Mouse (Mus musculus) kidney, embryonic 14.5 days (tissue): Measurements from ENCODE around the gene Cycs. TPM values are rescaled to one million over a fixed set of nuclear protein-coding genes. Genes with fewer than 3 reads are reported as not detected.

ENCODE experiments used
- ATAC-seq: fragments of 200-750 bp; cut with Nextera tagmentation; 2 replicates; pipeline ENCODE4 v1.8.0; 2017; ENCODE audit warnings: moderate number of reproducible peaks, mild to moderate bottlenecking, moderate TSS enrichment, moderate library complexity; ENCODE audit not compliant: low FRiP score, low TSS enrichment
- H3K27ac ChIP-seq: fragments of 300-500 bp; sonication (generic); 2 replicates; pipeline ENCODE4 v1.5.1; 2014; ENCODE audit warnings: low read depth, mild to moderate bottlenecking, low read length, moderate library complexity, mixed read lengths
- H3K27me3 ChIP-seq: fragments of 300-500 bp; sonication (generic); 2 replicates; pipeline ENCODE4 v1.6.1; 2014; ENCODE audit warnings: mild to moderate bottlenecking, low read length; ENCODE audit not compliant: control insufficient read depth, insufficient read depth
- H3K36me3 ChIP-seq: fragments of 300-500 bp; sonication (generic); 2 replicates; pipeline ENCODE4 v1.6.1; 2014; ENCODE audit warnings: low read length, mixed read lengths; ENCODE audit not compliant: control insufficient read depth, insufficient read depth
- H3K4me1 ChIP-seq: fragments of 300-500 bp; sonication (generic); 2 replicates; pipeline ENCODE4 v1.6.1; 2014; ENCODE audit warnings: low read length, mixed read lengths; ENCODE audit not compliant: control insufficient read depth, insufficient read depth
- H3K4me2 ChIP-seq: fragments of 300-500 bp; sonication (generic); replicated peaks from 2 replicates; pipeline ENCODE4 v1.6.1; 2014; ENCODE audit warnings: low read depth, mild to moderate bottlenecking, low read length
- H3K4me3 ChIP-seq: fragments of 300-500 bp; sonication (generic); 2 replicates; pipeline ENCODE4 v1.5.1; 2014; ENCODE audit warnings: mild to moderate bottlenecking, low read length
- H3K9ac ChIP-seq: fragments of 300-500 bp; sonication (generic); 2 replicates; pipeline ENCODE4 v1.6.1; 2014; ENCODE audit warnings: low read depth, mild to moderate bottlenecking, low read length, moderate library complexity
- H3K9me3 ChIP-seq: fragments of 300-500 bp; sonication (generic); 2 replicates; pipeline ENCODE4 v1.6.1; 2016; ENCODE audit warnings: low read length; ENCODE audit not compliant: control insufficient read depth
- WGBS: fragments of 180-500 bp; shearing (Covaris S2); extraction: QIAGEN DNeasy Blood & Tissue Kit; methylation state at CpG from one replicate; pipeline ENCODE4 v1.1.7; 2014; 5-methylcytosine and 5-hydroxymethylcytosine counted together
- polyA plus RNA-seq: library from polyadenylated mRNA; unstranded; fragments of >200 nt; fragmentation: Nextera tagmentation; extraction: Ambion mirVana; gene quantifications from 2 replicates; pipeline ENCODE4 v1.2.1, GENCODE M21; 2014

Cycs gene
- polyA plus RNA-seq, 1 experiment from 2014 or later, result 79.5 TPM

GRCm38 (mm10) chr6:50535346-50535745 lies 31.0 kb downstream of the Cycs start:
- no peak for ATAC-seq
- 68% methylated on average over 3 of the region's 3 CpGs for WGBS
- H3K4me1 ChIP-seq, result no peaks in the 10 kb centered on the region

GRCm38 (mm10) chr6:50531920-50532319 lies 34.4 kb downstream of the Cycs start:
- H3K27ac ChIP-seq, result no peak overlapping the region
- H3K4me2 ChIP-seq, result no peak overlapping the region
- H3K4me3 ChIP-seq, result no peak overlapping the region
- no peaks in the 10 kb centered on the region for H3K36me3 ChIP-seq
- ATAC-seq, result no peak
- H3K9me3 ChIP-seq, result no peaks in the 10 kb centered on the region
- WGBS, result 74% methylated on average over 8 of the region's 8 CpGs
- H3K27me3 ChIP-seq, result no peaks in the 10 kb centered on the region
- no peak overlapping the region for H3K9ac ChIP-seq
- no peaks in the 10 kb centered on the region for H3K4me1 ChIP-seq

More at GRCm38 (mm10) chr6:50535346-50535745, 31.0 kb downstream of the Cycs start:
- Histone ChIP-seq H3K9me3 (no peaks in the 10 kb centered on the region), H3K9ac (no peak overlapping the region), H3K4me3 (no peak overlapping the region), H3K27ac (no peak overlapping the region), H3K36me3 (no peaks in the 10 kb centered on the region), H3K27me3 (0 out of 2 replicates have a peak, but pooled peaks cover 3% of the 10 kb centered on the region), H3K4me2 (no peak overlapping the region)

GRCm38 (mm10) chr6:50531003-50531402 lies 35.3 kb downstream of the Cycs start:
- ATAC-seq, result no peak

GRCm38 (mm10) chr6:50529194-50529593 lies 37.1 kb downstream of the Cycs start:
- Histone ChIP-seq H3K27ac (no peak overlapping the region), H3K4me1 (no peaks in the 10 kb centered on the region), H3K27me3 (no peaks in the 10 kb centered on the region), H3K9me3 (no peaks in the 10 kb centered on the region), H3K4me3 (no peak overlapping the region), H3K9ac (no peak overlapping the region), H3K36me3 (no peaks in the 10 kb centered on the region), H3K4me2 (no peak overlapping the region)
- 83% methylated on average over 11 of the region's 11 CpGs for WGBS
- ATAC-seq, result no peak

More at GRCm38 (mm10) chr6:50531003-50531402, 35.3 kb downstream of the Cycs start:
- no peaks in the 10 kb centered on the region for H3K4me1 ChIP-seq
- WGBS, result 81% methylated on average over 3 of the region's 3 CpGs
- no peaks in the 10 kb centered on the region for H3K36me3 ChIP-seq
- H3K9ac ChIP-seq, result no peak overlapping the region
- no peak overlapping the region for H3K27ac ChIP-seq
- H3K27me3 ChIP-seq, result no peaks in the 10 kb centered on the region
- H3K9me3 ChIP-seq, result no peaks in the 10 kb centered on the region
- no peak overlapping the region for H3K4me3 ChIP-seq
- no peak overlapping the region for H3K4me2 ChIP-seq

GRCm38 (mm10) chr6:50527416-50527815 lies 38.9 kb downstream of the Cycs start:
- no peak overlapping the region for H3K27ac ChIP-seq
- no peak for ATAC-seq
- H3K4me2 ChIP-seq, result no peak overlapping the region
- no peaks in the 10 kb centered on the region for H3K9me3 ChIP-seq
- no peaks in the 10 kb centered on the region for H3K27me3 ChIP-seq
- no peaks in the 10 kb centered on the region for H3K4me1 ChIP-seq
- WGBS, result 72% methylated on average over 9 of the region's 9 CpGs
- H3K4me3 ChIP-seq, result no peak overlapping the region
- no peak overlapping the region for H3K9ac ChIP-seq
- no peaks in the 10 kb centered on the region for H3K36me3 ChIP-seq

GRCm38 (mm10) chr6:50526597-50527024 lies 39.7 kb downstream of the Cycs start:
- Histone ChIP-seq H3K4me2 (no peak overlapping the region), H3K27ac (no peak overlapping the region), H3K4me1 (no peaks in the 10 kb centered on the region), H3K4me3 (no peak overlapping the region), H3K9me3 (no peaks in the 10 kb centered on the region), H3K27me3 (no peaks in the 10 kb centered on the region), H3K36me3 (no peaks in the 10 kb centered on the region), H3K9ac (no peak overlapping the region)
- ATAC-seq, result peak; percentile 53; the same call in 1 of the 2 replicates
- 33% methylated on average over 7 of the region's 7 CpGs for WGBS

- Histone ChIP-seq H3K9ac (no peak overlapping the region), H3K4me1 (no peaks in the 10 kb centered on the region), H3K36me3 (no peaks in the 10 kb centered on the region), H3K27me3 (no peaks in the 10 kb centered on the region), H3K9me3 (no peaks in the 10 kb centered on the region), H3K4me3 (no peak overlapping the region), H3K4me2 (no peak overlapping the region), H3K27ac (no peak overlapping the region)
- no peak for ATAC-seq
- 77% methylated on average over 8 of the region's 8 CpGs for whole genome bisulfite sequencing
Measured at GRCm38 (mm10) chr6:50525846-50526245, 40.5 kb downstream of the Cycs start.

- no peak overlapping the region for H3K27ac ChIP-seq
- H3K4me2 ChIP-seq, result no peak overlapping the region
- H3K4me3 ChIP-seq, result no peak overlapping the region
- H3K9ac ChIP-seq, result no peak overlapping the region
- WGBS, result 84% methylated on average over 10 of the region's 10 CpGs
- no peaks in the 10 kb centered on the region for H3K9me3 ChIP-seq
- no peaks in the 10 kb centered on the region for H3K36me3 ChIP-seq
- H3K4me1 ChIP-seq, result no peaks in the 10 kb centered on the region
- no peaks in the 10 kb centered on the region for H3K27me3 ChIP-seq
- ATAC-seq, result no peak
Measured at GRCm38 (mm10) chr6:50524261-50524896, 42.0 kb downstream of the Cycs start.

- ATAC-seq, result no peak
- WGBS, result 93% methylated on average over 7 of the region's 7 CpGs
- Histone ChIP-seq H3K27ac (no peak overlapping the region), H3K9ac (no peak overlapping the region), H3K4me1 (no peaks in the 10 kb centered on the region), H3K4me2 (no peak overlapping the region), H3K4me3 (no peak overlapping the region), H3K36me3 (no peaks in the 10 kb centered on the region), H3K27me3 (no peaks in the 10 kb centered on the region), H3K9me3 (no peaks in the 10 kb centered on the region)
Measured at GRCm38 (mm10) chr6:50522772-50523171, 43.6 kb downstream of the Cycs start.
